Mouse (Mus musculus) kidney, embryonic 14.5 days (tissue): Measurements from ENCODE around the gene Glis2. TPM values are rescaled to one million over a fixed set of nuclear protein-coding genes. Genes with fewer than 3 reads are reported as not detected.

Source experiments
- ATAC-seq: fragments of 200-750 bp; cut with Nextera tagmentation; 2 replicates; pipeline ENCODE4 v1.8.0; 2017; ENCODE audit warnings: moderate number of reproducible peaks, mild to moderate bottlenecking, moderate TSS enrichment, moderate library complexity; ENCODE audit not compliant: low FRiP score, low TSS enrichment
- H3K27ac ChIP-seq: fragments of 300-500 bp; sonication (generic); 2 replicates; pipeline ENCODE4 v1.5.1; 2014; ENCODE audit warnings: low read depth, mild to moderate bottlenecking, low read length, moderate library complexity, mixed read lengths
- H3K27me3 ChIP-seq: fragments of 300-500 bp; sonication (generic); 2 replicates; pipeline ENCODE4 v1.6.1; 2014; ENCODE audit warnings: mild to moderate bottlenecking, low read length; ENCODE audit not compliant: control insufficient read depth, insufficient read depth
- H3K36me3 ChIP-seq: fragments of 300-500 bp; sonication (generic); 2 replicates; pipeline ENCODE4 v1.6.1; 2014; ENCODE audit warnings: low read length, mixed read lengths; ENCODE audit not compliant: control insufficient read depth, insufficient read depth
- H3K4me1 ChIP-seq: fragments of 300-500 bp; sonication (generic); 2 replicates; pipeline ENCODE4 v1.6.1; 2014; ENCODE audit warnings: low read length, mixed read lengths; ENCODE audit not compliant: control insufficient read depth, insufficient read depth
- H3K4me2 ChIP-seq: fragments of 300-500 bp; sonication (generic); replicated peaks from 2 replicates; pipeline ENCODE4 v1.6.1; 2014; ENCODE audit warnings: low read depth, mild to moderate bottlenecking, low read length
- H3K4me3 ChIP-seq: fragments of 300-500 bp; sonication (generic); 2 replicates; pipeline ENCODE4 v1.5.1; 2014; ENCODE audit warnings: mild to moderate bottlenecking, low read length
- H3K9ac ChIP-seq: fragments of 300-500 bp; sonication (generic); 2 replicates; pipeline ENCODE4 v1.6.1; 2014; ENCODE audit warnings: low read depth, mild to moderate bottlenecking, low read length, moderate library complexity
- H3K9me3 ChIP-seq: fragments of 300-500 bp; sonication (generic); 2 replicates; pipeline ENCODE4 v1.6.1; 2016; ENCODE audit warnings: low read length; ENCODE audit not compliant: control insufficient read depth
- WGBS: fragments of 180-500 bp; shearing (Covaris S2); extraction: QIAGEN DNeasy Blood & Tissue Kit; methylation state at CpG from one replicate; pipeline ENCODE4 v1.1.7; 2014; 5-methylcytosine and 5-hydroxymethylcytosine counted together
- polyA plus RNA-seq: library from polyadenylated mRNA; unstranded; fragments of >200 nt; fragmentation: Nextera tagmentation; extraction: Ambion mirVana; gene quantifications from 2 replicates; pipeline ENCODE4 v1.2.1, GENCODE M21; 2014

The Glis2 gene
- polyA plus RNA-seq, 1 experiment from 2014 or later: 47.3 TPM

GRCm38 (mm10) chr16:4598041-4598440, 3.5 kb downstream of the Glis2 start:
- 53% methylated on average over 5 of the region's 5 CpGs for WGBS
- no peaks in the 10 kb centered on the region for H3K27me3 ChIP-seq
- H3K9me3 ChIP-seq: no peaks in the 10 kb centered on the region
- H3K4me2 ChIP-seq: peak overlapping the region; percentile 12; the same call in 1 of the 2 replicates
- peaks cover 68% of the 10 kb centered on the region for H3K4me1 ChIP-seq
- no peak overlapping the region for H3K4me3 ChIP-seq
- peak overlapping the region; percentile 55; the same call in 1 of the 2 replicates for H3K27ac ChIP-seq
- H3K9ac ChIP-seq: peak overlapping the region; percentile 47; the same call in 1 of the 2 replicates
- H3K36me3 ChIP-seq: peaks cover 3% of the 10 kb centered on the region; the same call in 1 of the 2 replicates
- no peak for ATAC-seq

GRCm38 (mm10) chr16:4598891-4599543, 4.5 kb downstream of the Glis2 start:
- no peak for ATAC-seq
- Histone ChIP-seq H3K9ac (peak overlapping the region; percentile 47; the same call in 1 of the 2 replicates), H3K9me3 (no peaks in the 10 kb centered on the region), H3K36me3 (peaks cover 3% of the 10 kb centered on the region; the same call in 1 of the 2 replicates), H3K4me3 (no peak overlapping the region), H3K27ac (peak overlapping the region; percentile 55; the same call in 1 of the 2 replicates), H3K27me3 (no peaks in the 10 kb centered on the region), H3K4me2 (peak overlapping the region; percentile 12), H3K4me1 (peaks cover 73% of the 10 kb centered on the region)
- 24% methylated on average over 6 of the region's 6 CpGs for WGBS

- ATAC-seq: no peak
- Histone ChIP-seq H3K27ac (no peak overlapping the region; the same call in 1 of the 2 replicates), H3K36me3 (peaks cover 3% of the 10 kb centered on the region; the same call in 1 of the 2 replicates), H3K27me3 (no peaks in the 10 kb centered on the region), H3K4me3 (no peak overlapping the region), H3K4me2 (no peak overlapping the region), H3K4me1 (peaks cover 79% of the 10 kb centered on the region), H3K9ac (no peak overlapping the region), H3K9me3 (no peaks in the 10 kb centered on the region)
- 85% methylated on average over 3 of the region's 3 CpGs for WGBS
Measured at GRCm38 (mm10) chr16:4599616-4600015, 5.1 kb downstream of the Glis2 start.

GRCm38 (mm10) chr16:4600701-4601310, 6.3 kb downstream of the Glis2 start:
- no peak overlapping the region for H3K9ac ChIP-seq
- WGBS: 76% methylated on average over 9 of the region's 9 CpGs
- no peaks in the 10 kb centered on the region for H3K27me3 ChIP-seq
- peaks cover 3% of the 10 kb centered on the region; the same call in 1 of the 2 replicates for H3K36me3 ChIP-seq
- H3K27ac ChIP-seq: peak overlapping the region; percentile 34; the same call in 1 of the 2 replicates
- no peaks in the 10 kb centered on the region for H3K9me3 ChIP-seq
- H3K4me1 ChIP-seq: peaks cover 87% of the 10 kb centered on the region
- H3K4me2 ChIP-seq: no peak overlapping the region
- ATAC-seq: no peak
- H3K4me3 ChIP-seq: no peak overlapping the region

- no peak overlapping the region for H3K4me3 ChIP-seq
- no peaks in the 10 kb centered on the region for H3K27me3 ChIP-seq
- 0 out of 2 replicates have a peak, but pooled peaks have one; percentile 3 for ATAC-seq
- 14% methylated on average over 3 of the region's 3 CpGs for WGBS
- H3K36me3 ChIP-seq: peaks cover 3% of the 10 kb centered on the region; the same call in 1 of the 2 replicates
- no peaks in the 10 kb centered on the region for H3K9me3 ChIP-seq
- H3K4me2 ChIP-seq: no peak overlapping the region; the same call in 1 of the 2 replicates
- peaks cover 87% of the 10 kb centered on the region for H3K4me1 ChIP-seq
- no peak overlapping the region for H3K9ac ChIP-seq
- H3K27ac ChIP-seq: peak overlapping the region; percentile 85
Measured at GRCm38 (mm10) chr16:4602189-4602588, 7.7 kb downstream of the Glis2 start.

- H3K36me3 ChIP-seq: peaks cover 2% of the 10 kb centered on the region; the same call in 1 of the 2 replicates
- peak; percentile 38; the same call in 1 of the 2 replicates for ATAC-seq
- H3K9me3 ChIP-seq: no peaks in the 10 kb centered on the region
- 16% methylated on average over 7 of the region's 7 CpGs for WGBS
- no peak overlapping the region for H3K4me3 ChIP-seq
- peak overlapping the region; percentile 85 for H3K27ac ChIP-seq
- H3K4me2 ChIP-seq: peak overlapping the region; percentile 29; the same call in 1 of the 2 replicates
- H3K9ac ChIP-seq: peak overlapping the region; percentile 42; the same call in 1 of the 2 replicates
- no peaks in the 10 kb centered on the region for H3K27me3 ChIP-seq
- peaks cover 85% of the 10 kb centered on the region for H3K4me1 ChIP-seq
Measured at GRCm38 (mm10) chr16:4602766-4603452, 8.4 kb downstream of the Glis2 start.

- H3K4me1 ChIP-seq: peaks cover 85% of the 10 kb centered on the region
- H3K36me3 ChIP-seq: peaks cover under 1% of the 10 kb centered on the region
- H3K9me3 ChIP-seq: no peaks in the 10 kb centered on the region
- no peak overlapping the region for H3K4me3 ChIP-seq
- 45% methylated on average over 1 of the region's 1 CpGs for WGBS
- no peaks in the 10 kb centered on the region for H3K27me3 ChIP-seq
- ATAC-seq: no peak
- H3K4me2 ChIP-seq: peak overlapping the region; percentile 29
- peak overlapping the region; percentile 46; the same call in 1 of the 2 replicates for H3K9ac ChIP-seq
- peak overlapping the region; percentile 85 for H3K27ac ChIP-seq
Measured at GRCm38 (mm10) chr16:4603453-4603837, 8.9 kb downstream of the Glis2 start.

- H3K9me3 ChIP-seq: no peaks in the 10 kb centered on the region
- WGBS: 52% methylated on average over 11 of the region's 11 CpGs
- H3K9ac ChIP-seq: peak overlapping the region; percentile 46; the same call in 1 of the 2 replicates
- peaks cover 9% of the 10 kb centered on the region for H3K36me3 ChIP-seq
- no peaks in the 10 kb centered on the region for H3K27me3 ChIP-seq
- no peak overlapping the region for H3K4me3 ChIP-seq
- peaks cover 81% of the 10 kb centered on the region for H3K4me1 ChIP-seq
- peak overlapping the region; percentile 85 for H3K27ac ChIP-seq
- no peak overlapping the region; the same call in 1 of the 2 replicates for H3K4me2 ChIP-seq
- ATAC-seq: no peak
Measured at GRCm38 (mm10) chr16:4604293-4604837, 9.9 kb downstream of the Glis2 start.
